In the genomic region with DNA sequence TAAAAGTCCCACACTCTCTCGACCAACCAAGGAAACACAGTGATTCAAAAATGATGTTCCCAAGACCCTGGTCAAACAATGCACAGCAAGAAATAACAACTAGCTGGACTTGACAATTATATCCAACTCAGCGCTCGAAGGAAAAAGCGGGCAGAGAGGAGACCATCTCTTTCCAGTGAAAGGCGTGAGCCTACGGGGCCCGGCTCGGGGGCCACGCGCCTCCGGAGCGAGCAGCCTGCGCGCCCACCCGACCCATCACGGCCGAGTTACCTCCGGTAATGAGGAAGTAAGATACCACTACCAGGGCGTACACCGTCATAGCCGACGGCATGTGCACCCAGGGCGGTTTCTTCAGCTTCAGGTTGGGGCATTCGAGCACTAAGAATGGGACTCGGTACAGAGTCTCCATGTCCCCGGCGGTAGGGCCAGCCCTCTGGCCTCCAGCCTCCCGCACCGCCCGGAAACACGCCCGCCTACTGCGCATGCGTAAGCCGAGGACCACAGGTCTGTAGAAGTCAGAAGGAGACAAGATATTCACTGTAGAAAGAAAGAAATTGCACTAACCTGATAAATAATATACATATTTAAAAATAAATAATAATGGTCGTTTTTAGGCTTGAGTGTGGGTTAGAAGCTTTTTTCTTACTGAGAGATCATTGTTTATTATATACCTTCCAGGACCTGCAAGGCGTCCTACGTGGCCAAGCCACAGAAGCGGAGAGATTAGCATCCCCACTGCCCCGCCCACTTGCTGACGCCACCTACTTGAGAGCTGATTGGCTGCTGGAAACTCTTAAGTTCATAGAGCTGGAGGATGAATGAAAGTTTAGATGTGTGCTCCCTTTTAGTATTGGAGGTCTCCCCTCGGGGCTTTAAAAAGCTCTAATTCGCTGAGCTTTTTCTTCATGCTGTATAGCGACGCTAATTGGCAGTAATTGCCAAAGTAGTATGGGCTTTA, we compare ENCODE assay signal across 8 mouse cellular contexts. TPM values are rescaled to one million over a fixed set of nuclear protein-coding genes. Genes with fewer than 3 reads are reported as not detected.
DNase-seq lines count a peak whose midpoint lies in the region; ATAC-seq lines count a peak whose summit lies in the region.

Ostc (minus strand) TSS at position 478 of the 958 bp plus-strand sequence.

- peak; percentile 97 for ATAC-seq in hindbrain, embryonic 14.5 days (ENCODE audit: low FRiP score)

- peak within 1 kb of the TSS; percentile 87 for H3K27ac ChIP-seq in hindbrain, embryonic 14.5 days

- peak; percentile 99 for DNase-seq in R1 (ENCODE audit: low read depth, low spot score)
- peak; percentile 91 to 97 for DNase-seq in cerebellum, postnatal 25 days
- peak; percentile 82 to 87 for DNase-seq in frontal cortex, postnatal 25 days (ENCODE audit: low spot score in 2 of 2)
- DNase-seq in hindbrain, embryonic 14.5 days (ENCODE audit: low spot score), result peak; percentile 96
- DNase-seq in layer of hippocampus, postnatal 36 days, result peak; percentile 88 to 89
- DNase-seq in lung, postnatal 36 days, result peak; percentile 100
- DNase-seq in retina, postnatal 1 day, result peak; percentile 99
- peak; percentile 87 to 91 for DNase-seq in urinary bladder, adult 18-20 months (ENCODE audit: low spot score in 2 of 2)

- H3K36me3 ChIP-seq in hindbrain, embryonic 14.5 days (replicated peaks; ENCODE audit: control insufficient read depth, insufficient read depth), result no peaks in the 10 kb centered on the region

- H3K9me3 ChIP-seq in hindbrain, embryonic 14.5 days (ENCODE audit: control insufficient read depth, low read length), result no peaks in the 10 kb centered on the region

- peak within 1 kb of the TSS; percentile 89 for H3K4me2 ChIP-seq in hindbrain, embryonic 14.5 days (replicated peaks)

- under 1% methylated on average over 45 of the region's 45 CpGs for WGBS in hindbrain, embryonic 14.5 days

- H3K4me3 ChIP-seq in hindbrain, embryonic 14.5 days (replicated peaks; ENCODE audit: low read length), result peak within 1 kb of the TSS; percentile 96

- no peaks in the 10 kb centered on the region for H3K27me3 ChIP-seq in hindbrain, embryonic 14.5 days (ENCODE audit: control insufficient read depth, insufficient read depth, low read length)

- H3K4me1 ChIP-seq in hindbrain, embryonic 14.5 days (replicated peaks; ENCODE audit: control insufficient read depth, insufficient read depth, low read length), result peaks cover 20% of the 10 kb centered on the region

- H3K9ac ChIP-seq in hindbrain, embryonic 14.5 days, result peak within 1 kb of the TSS; percentile 91

RNA-seq across cellular contexts. Expression of gene Ostc, which starts in this region (rescaled TPM):
- 221 and 231 TPM in 2 replicates for polyA plus RNA-seq in hindbrain, embryonic 14.5 days (2014; fragmentation: Nextera tagmentation; extraction: Ambion mirVana)
- 10 to 100 TPM; 67.1 TPM for total RNA-seq in layer of hippocampus, postnatal 36 days (2021)

Comparison
In these comparisons a context has a peak if more than half of its experiments do, and no peak if none do; other contexts are left out.
1. Peak in every context shown above with its lines: DNase-seq, ATAC-seq, H3K4me3 ChIP-seq and H3K27ac ChIP-seq.